Mouse (Mus musculus) lung, postnatal 4 days (tissue): ENCODE measurements around the gene Zyg11a.
"Not testable (repeated sequence)": the region's sequence is repeated elsewhere in the genome, so short reads cannot be mapped to it uniquely, and the experiment has no call there.

Experiments
- DNase-seq, 2 experiments: peaks; one replicate each; pipeline ENCODE4 v3.0.0; 2021

The Zyg11a gene

GRCm38 (mm10) chr4:108217332-108218179 is at the start of gene Zyg11a:
Zyg11a (minus strand) TSS chr4:108218048.
- DNase-seq: peak; percentile 11 to 38

GRCm38 (mm10) chr4:108265774-108266173 is 47.9 kb upstream of the Zyg11a start:
- DNase-seq: no peak

GRCm38 (mm10) chr4:108253317-108253716 is 35.5 kb upstream of the Zyg11a start:
- DNase-seq: peak in 1 of 2 experiments; percentile 4

GRCm38 (mm10) chr4:108250501-108250900 is 32.7 kb upstream of the Zyg11a start:
- DNase-seq: no peak

- no peak for DNase-seq
Measured at GRCm38 (mm10) chr4:108249314-108249713, 31.5 kb upstream of the Zyg11a start.

- DNase-seq: no peak
Measured at GRCm38 (mm10) chr4:108233654-108234053, 15.8 kb upstream of the Zyg11a start.

- DNase-seq: no peak
Measured at GRCm38 (mm10) chr4:108225341-108225872, 7.6 kb upstream of the Zyg11a start.

GRCm38 (mm10) chr4:108222507-108222906 is 4.7 kb upstream of the Zyg11a start:
- DNase-seq: no peak

GRCm38 (mm10) chr4:108219019-108219418 is 1.2 kb upstream of the Zyg11a start:
- peak; percentile 5 to 27 for DNase-seq

- no peak for DNase-seq
Measured at GRCm38 (mm10) chr4:108213023-108213422, 4.8 kb downstream of the Zyg11a start.

- DNase-seq: no peak
Measured at GRCm38 (mm10) chr4:108204629-108205028, 13.2 kb downstream of the Zyg11a start.

GRCm38 (mm10) chr4:108199236-108199635 is 18.6 kb downstream of the Zyg11a start:
- DNase-seq: no peak

GRCm38 (mm10) chr4:108196277-108196855 is 21.5 kb downstream of the Zyg11a start:
- no peak for DNase-seq

- no peak for DNase-seq
Measured at GRCm38 (mm10) chr4:108192821-108193323, 25.0 kb downstream of the Zyg11a start.

- DNase-seq: no peak
Measured at GRCm38 (mm10) chr4:108182278-108182677, 35.6 kb downstream of the Zyg11a start.

- no peak for DNase-seq
Measured at GRCm38 (mm10) chr4:108168056-108168455, 49.8 kb downstream of the Zyg11a start.

- no peak for DNase-seq
Measured at GRCm38 (mm10) chr4:108166874-108167273, 51.0 kb downstream of the Zyg11a start.

GRCm38 (mm10) chr4:108165152-108165895 is 52.5 kb downstream of the Zyg11a start, which contains the start of gene Echdc2:
Echdc2 (plus strand) TSS chr4:108165437.
- DNase-seq: peak; percentile 41 to 56

GRCm38 (mm10) chr4:108163291-108163690 is 54.6 kb downstream of the Zyg11a start:
- no peak for DNase-seq

GRCm38 (mm10) chr4:108161936-108162335 is 55.9 kb downstream of the Zyg11a start:
- DNase-seq: no peak

- not testable (repeated sequence) for DNase-seq
Measured at GRCm38 (mm10) chr4:108155141-108155540, 62.7 kb downstream of the Zyg11a start.

GRCm38 (mm10) chr4:108145554-108145953 is 72.3 kb downstream of the Zyg11a start:
- not testable (repeated sequence) for DNase-seq

- no peak for DNase-seq
Measured at GRCm38 (mm10) chr4:108144880-108145279, 73.0 kb downstream of the Zyg11a start, which contains the start of gene Scp2. Scp2 (minus strand) TSS chr4:108144998.
